Mouse (Mus musculus): Measurements from ENCODE around the gene Jag2.

DNA sequence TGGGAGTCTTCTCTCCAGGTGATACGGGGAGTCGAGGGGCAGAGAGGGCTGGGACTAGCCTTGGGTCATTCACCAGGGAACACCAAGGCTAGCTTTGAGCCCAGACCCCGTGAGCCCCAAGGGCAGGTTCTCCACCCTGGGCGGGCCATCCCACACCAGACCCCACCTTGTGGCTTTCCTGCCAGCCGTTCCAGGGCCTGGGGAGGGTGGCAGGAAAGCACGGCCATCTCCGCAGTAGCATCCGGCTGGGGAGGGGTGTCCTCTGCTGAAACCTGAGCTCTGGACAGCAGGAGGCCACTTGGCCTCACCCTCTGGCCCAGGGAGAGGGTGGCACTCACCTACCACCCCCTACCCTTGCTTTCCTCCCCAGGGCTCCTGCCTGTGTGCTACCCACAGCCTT, 11.7 kb downstream of the Jag2 start:
- no peak for TF ChIP-seq CTCF (conservative IDR thresholded peaks at IDR 0.05; ENCODE audit: low read length)
- no peak for TF ChIP-seq POU5F1 (IDR thresholded peaks at IDR 0.05; ENCODE audit: borderline replicate concordance, low read length)
- no peak for TF ChIP-seq NANOG (IDR thresholded peaks at IDR 0.05; ENCODE audit: borderline replicate concordance, low read length)

Measured in E14TG2a.4 (cell line).